Mouse (Mus musculus) neutrophil, adult 5-6 weeks (primary cell): ENCODE measurements around the gene Slc25a42. TPM values are rescaled to one million over a fixed set of nuclear protein-coding genes. Genes with fewer than 3 reads are reported as not detected.

Source experiments
- ATAC-seq: fragments of 151-379, 151-347 bp; 2 replicates; pipeline ENCODE4 v1.8.0; 2017; ENCODE audit warnings: mild to moderate bottlenecking, moderate TSS enrichment; ENCODE audit not compliant: insufficient number of reproducible peaks, poor library complexity, low FRiP score, severe bottlenecking; ENCODE audit errors: extremely low read depth
- total RNA-seq: library from RNA; stranded (forward); fragments of 200-1000 nt; gene quantifications from 2 replicates; pipeline ENCODE4 v1.2.3, GENCODE M21; 2017

Slc25a42 gene
- total RNA-seq, 1 experiment from 2014 or later = 5.0 TPM

- no peak for ATAC-seq
Observed at GRCm38 (mm10) chr8:70179082-70179481, 33.0 kb downstream of the Slc25a42 start.

DNA sequence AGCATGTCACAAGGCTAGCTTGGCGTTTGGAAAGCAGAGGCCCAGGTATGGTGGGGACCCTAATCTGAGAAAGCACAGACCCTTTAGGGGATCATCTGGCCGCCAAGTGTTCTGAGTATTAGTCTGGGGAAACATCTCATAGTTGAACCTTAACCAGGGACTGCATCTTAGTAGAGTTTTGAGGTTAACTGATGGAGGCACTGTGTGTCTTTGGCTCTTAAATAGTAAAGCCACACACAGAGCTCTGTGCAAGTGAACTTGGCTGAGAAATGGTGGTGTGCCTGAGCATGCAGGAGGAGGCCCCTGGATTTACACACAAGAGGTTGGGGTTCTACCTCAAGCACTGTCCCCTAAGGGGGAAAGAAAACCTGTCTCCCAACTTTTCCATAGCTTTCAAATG is 33.9 kb downstream of the Slc25a42 start:
- no peak for ATAC-seq

- no peak for ATAC-seq
Observed at GRCm38 (mm10) chr8:70174079-70174478, 38.0 kb downstream of the Slc25a42 start.

GRCm38 (mm10) chr8:70173320-70173719 is 38.8 kb downstream of the Slc25a42 start:
- no peak for ATAC-seq

GRCm38 (mm10) chr8:70172043-70172681 is 39.9 kb downstream of the Slc25a42 start, which contains the start of gene Tmem161a:
Tmem161a (plus strand) TSS chr8:70172356.
- peak; percentile 95 for ATAC-seq

GRCm38 (mm10) chr8:70171240-70171639 is 40.9 kb downstream of the Slc25a42 start:
- no peak for ATAC-seq

DNA sequence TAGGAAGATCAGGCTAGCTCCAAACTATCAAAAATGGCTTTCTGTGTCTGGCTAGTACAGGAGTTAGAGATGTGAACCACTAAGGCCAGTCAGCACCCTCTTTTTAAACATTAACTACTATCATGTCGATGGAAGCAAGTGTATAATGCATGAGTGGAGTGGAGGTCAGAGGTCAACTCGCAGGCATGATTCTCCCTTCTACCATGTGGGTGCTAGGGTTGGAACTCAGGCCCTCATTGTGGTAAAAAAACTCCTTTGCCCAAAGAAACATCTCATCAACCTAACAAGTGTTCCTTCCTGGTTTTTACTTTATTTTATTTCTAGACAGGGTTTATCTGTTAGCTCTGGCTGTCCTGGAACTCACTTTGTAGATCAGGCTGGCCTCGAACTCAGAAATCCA is 41.4 kb downstream of the Slc25a42 start:
- no peak for ATAC-seq

GRCm38 (mm10) chr8:70170116-70170515 is 42.0 kb downstream of the Slc25a42 start:
- no peak for ATAC-seq

GRCm38 (mm10) chr8:70166504-70167110 is 45.5 kb downstream of the Slc25a42 start:
- peak; percentile 78 for ATAC-seq

DNA sequence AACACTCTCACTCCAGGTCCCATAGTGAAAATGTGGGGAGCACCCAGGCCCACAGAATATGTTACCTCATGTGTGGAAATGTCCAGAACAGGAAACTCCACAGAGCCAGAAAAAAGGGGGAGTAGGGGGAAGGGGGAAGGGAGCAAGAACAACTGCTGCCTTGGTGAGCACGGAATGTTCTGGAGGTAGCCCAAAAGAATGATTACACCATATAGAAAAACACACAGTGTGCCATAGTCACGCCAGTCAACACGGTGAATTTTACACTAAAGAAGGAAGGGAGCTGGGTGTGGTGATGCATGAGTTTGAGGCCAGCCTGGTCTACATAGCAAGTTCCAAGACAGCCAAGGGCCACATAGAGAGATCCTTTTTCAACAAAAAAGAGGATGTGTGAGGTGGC is 48.8 kb downstream of the Slc25a42 start:
- no peak for ATAC-seq

DNA sequence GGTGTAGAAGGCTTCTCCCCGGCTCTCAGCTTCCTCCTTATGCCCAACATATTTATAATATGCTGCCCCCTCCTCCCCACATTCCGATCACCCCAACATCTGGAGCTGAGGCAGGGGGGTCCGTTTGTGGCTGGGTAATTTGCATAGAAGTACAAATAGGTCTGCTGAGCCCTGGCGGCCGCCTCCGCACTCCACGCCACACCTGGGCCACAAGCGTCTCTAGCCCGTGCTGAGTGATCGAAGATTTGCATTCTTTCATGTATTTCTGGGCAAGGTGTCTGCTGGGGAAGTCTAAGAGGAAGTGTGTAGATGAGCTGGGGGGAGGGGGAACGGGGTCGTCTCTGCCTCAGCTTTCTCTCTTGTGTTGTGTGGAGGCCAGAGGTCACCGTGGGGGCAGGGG is 52.1 kb downstream of the Slc25a42 start:
- ATAC-seq = peak; percentile 61

DNA sequence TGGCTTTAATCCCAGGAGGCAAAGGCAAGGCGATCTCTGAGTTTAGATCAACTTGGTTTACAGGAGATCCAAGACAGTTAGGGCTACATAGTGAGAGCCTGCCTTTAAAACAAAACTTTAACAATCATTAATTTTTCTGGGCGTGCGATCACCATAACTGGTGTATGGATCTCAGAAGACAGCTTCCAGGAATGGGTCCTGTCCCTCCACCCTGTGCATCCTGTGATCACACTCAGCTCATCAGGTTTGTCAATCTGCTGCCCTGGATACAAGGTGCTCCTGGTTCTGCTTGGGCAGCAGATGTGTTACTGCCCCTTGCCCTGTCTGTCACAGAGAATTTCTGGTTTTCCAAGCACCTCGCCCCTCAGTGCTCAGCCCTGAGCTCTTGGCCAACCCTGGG is 52.9 kb downstream of the Slc25a42 start:
- no peak for ATAC-seq

DNA sequence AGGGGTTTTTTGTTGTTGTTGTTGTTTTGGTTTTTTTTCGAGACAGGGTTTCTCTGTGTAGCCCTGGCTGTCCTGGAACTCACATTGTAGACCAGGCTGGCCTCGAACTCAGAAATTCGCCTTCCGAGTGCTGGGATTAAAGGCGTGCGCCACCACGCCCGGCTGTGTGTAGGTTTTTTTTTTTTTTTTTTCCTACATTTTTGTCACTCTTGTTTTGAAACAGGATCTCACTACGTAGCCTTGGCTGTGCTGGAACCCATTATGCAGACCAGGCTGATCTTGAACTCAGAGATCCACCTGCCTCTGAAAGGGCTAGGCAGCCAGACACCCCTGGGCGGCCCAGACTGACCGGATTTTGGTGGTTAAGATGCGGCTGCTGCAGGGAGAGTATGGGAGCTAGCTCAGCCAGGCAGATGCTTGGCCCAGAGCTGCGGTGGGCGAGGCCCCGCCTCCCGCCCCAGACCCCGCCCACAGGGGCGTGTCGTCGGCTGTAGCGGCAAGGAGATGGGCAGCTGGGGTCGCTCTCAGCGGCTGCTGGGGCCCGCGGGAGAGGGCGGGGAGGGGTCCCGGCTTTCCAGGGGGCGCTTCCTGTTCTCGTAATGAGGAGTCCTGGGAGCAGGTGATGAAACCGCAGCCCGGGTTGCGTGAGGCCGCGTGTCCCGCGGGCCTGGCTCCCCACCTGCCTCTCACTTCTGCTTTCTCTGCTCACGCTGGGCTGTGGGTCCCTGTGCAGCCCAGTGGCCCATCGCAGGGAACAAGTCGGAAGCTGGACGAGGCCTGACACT is 53.8 kb downstream of the Slc25a42 start:
- peak; percentile 59 for ATAC-seq

DNA sequence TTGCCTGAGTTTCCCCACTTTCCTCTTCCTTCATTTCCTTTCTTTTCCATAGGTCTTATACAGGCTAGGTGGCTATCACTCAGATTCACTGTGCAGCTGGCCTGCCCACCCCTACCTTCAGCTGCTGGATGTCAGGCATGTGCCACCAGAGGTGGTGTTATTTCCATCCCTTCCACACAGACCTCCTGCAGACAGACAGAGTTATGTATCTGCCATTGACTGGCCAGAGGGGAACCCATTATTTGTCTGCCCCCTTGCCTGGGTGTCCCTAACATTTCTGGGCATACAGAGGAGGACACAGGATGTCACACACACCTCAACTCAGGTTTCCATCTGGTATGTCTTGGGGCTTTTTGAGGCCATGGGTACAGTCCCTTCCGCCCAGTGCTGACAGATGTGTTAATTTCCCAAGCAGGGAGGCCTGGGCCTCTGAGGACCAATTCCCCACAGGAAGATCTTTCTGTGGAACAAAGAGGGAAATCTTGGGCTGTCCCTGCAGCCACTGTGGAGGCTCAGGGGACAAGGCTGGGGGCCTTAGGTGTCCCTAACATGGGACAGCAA is 54.8 kb downstream of the Slc25a42 start:
- no peak for ATAC-seq

- peak; percentile 92 for ATAC-seq
Observed at GRCm38 (mm10) chr8:70152537-70153257, 59.4 kb downstream of the Slc25a42 start.

DNA sequence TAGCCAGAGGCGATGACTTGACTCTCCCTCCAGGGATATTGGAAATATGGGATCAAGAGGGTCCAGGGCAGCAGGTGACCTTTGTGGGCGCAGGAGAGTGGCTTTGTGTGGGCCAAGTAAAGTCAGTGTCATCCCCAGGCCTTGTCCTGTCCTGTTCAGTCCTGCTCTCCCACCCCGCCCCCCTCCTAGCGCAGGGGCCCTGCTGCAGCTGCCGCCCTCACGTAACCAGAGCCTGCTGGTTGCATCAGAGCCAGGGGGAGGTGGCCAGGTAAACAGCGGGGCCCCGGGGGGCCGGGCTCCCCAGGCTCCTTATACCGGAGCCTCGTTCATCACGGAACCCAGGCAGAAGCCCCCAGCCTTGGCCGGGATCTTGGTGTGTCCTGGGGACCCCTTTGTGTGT is 61.9 kb downstream of the Slc25a42 start:
- no peak for ATAC-seq

DNA sequence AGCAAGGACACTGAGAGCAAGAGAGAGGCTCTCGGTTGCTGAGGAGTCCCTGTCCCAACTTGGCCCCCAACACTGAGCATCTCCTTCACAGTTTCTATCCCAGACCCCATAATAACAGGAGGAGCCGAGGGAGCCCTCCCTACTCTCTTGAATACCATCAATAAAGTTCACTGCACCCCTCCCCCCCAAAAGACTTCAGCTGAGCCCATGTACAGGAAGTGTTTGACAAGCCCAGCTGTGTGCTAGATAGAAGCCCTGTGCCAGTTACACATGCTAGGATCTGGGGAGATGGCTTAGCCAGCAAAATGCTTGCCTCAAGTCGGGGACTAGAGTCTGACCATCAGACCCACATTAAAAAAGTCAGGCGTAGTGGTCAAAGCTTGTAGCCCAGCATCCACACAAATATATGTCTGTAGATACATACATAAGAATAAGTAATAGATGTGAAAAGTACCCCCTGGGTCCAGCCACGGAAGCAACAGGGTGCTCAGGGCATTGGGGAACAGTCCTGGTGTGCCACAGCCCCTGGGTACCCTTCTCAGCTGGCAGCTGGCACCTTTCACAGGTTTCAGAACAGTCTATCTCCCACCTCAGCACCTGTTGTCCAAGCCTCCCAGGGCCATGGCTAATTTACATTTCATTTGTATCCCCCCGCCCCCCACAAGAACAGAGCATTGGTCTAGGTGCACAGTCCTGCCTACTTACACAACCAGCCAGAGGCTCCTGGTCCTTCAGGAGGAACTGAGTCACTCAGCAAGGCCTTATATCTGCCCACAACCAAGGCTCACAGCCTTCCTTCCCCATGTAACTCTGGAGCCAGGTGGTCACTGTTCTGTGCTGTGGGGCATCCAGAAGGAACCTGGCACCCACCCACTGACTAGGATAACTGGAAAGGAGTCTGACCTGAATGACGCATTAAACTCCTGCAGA is 64.2 kb downstream of the Slc25a42 start:
- no peak for ATAC-seq

DNA sequence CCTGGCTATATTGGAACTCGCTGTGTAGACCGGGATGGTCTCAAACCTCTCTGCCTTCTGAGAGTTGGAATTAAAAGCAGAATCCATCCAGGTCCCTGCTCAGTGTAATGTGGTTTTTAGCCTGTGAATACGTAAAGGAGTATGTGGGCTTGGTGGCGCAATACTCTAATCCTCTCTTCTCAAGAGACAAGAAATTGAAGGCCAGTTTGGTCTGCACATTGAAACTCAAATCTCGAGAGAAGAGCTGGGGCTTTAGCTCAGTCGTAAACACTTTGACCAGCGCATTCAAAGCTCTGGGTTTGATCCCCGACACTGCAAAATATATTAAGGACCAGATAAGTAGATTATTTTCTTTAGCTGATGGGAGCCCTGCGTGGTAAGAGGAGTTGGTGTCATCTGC is 72.1 kb downstream of the Slc25a42 start:
- no peak for ATAC-seq
